Mouse (Mus musculus) embryonic facial prominence, embryonic 14.5 days (tissue): ENCODE data around the gene Hcrt. TPM values are rescaled to one million over a fixed set of nuclear protein-coding genes. Genes with fewer than 3 reads are reported as not detected.
A peak's percentile ranks its signal among the peaks of the same experiment; 100 is the strongest.

Experiments used
- ATAC-seq: fragments of 200-750 bp; cut with Nextera tagmentation; 2 replicates; pipeline ENCODE4 v1.8.0; 2017; ENCODE audit warnings: low read depth, moderate number of reproducible peaks, moderate TSS enrichment
- DNase-seq: peaks from one replicate; pipeline ENCODE4 v3.0.0-alpha.2; 2015; ENCODE audit warnings: low spot score
- H3K27ac ChIP-seq: fragments of 300-500 bp; sonication (generic); replicated peaks from 2 replicates; pipeline ENCODE4 v1.5.1; 2014; ENCODE audit warnings: low read depth, mild to moderate bottlenecking, low read length, moderate library complexity
- H3K27me3 ChIP-seq: fragments of 300-500 bp; sonication (generic); replicated peaks from 2 replicates; pipeline ENCODE4 v1.6.1; 2014; ENCODE audit warnings: low read length; ENCODE audit not compliant: control insufficient read depth, insufficient read depth
- H3K36me3 ChIP-seq: fragments of 300-500 bp; sonication (generic); 2 replicates; pipeline ENCODE4 v1.6.1; 2014; ENCODE audit warnings: low read length, mixed read lengths; ENCODE audit not compliant: control insufficient read depth, insufficient read depth
- H3K4me1 ChIP-seq: fragments of 300-500 bp; sonication (generic); 2 replicates; pipeline ENCODE4 v1.6.1; 2014; ENCODE audit warnings: antibody characterized with exemption, low read length; ENCODE audit not compliant: control insufficient read depth, insufficient read depth
- H3K4me2 ChIP-seq: fragments of 300-500 bp; sonication (generic); 2 replicates; pipeline ENCODE4 v1.6.1; 2014; ENCODE audit warnings: low read depth, mild to moderate bottlenecking, low read length, moderate library complexity, mixed read lengths
- H3K4me3 ChIP-seq: fragments of 300-500 bp; sonication (generic); 2 replicates; pipeline ENCODE4 v1.5.1; 2014; ENCODE audit warnings: low read depth, mild to moderate bottlenecking, low read length
- H3K9ac ChIP-seq: fragments of 300-500 bp; sonication (generic); 2 replicates; pipeline ENCODE4 v1.6.1; 2014; ENCODE audit warnings: low read depth, mild to moderate bottlenecking, low read length, moderate library complexity, mixed read lengths
- H3K9me3 ChIP-seq: fragments of 300-500 bp; sonication (generic); 2 replicates; pipeline ENCODE4 v1.6.1; 2016; ENCODE audit warnings: low read length; ENCODE audit not compliant: control insufficient read depth
- WGBS: fragments of 180-500 bp; shearing (Covaris S2); extraction: QIAGEN DNeasy Blood & Tissue Kit; methylation state at CpG from one replicate; pipeline ENCODE4 v1.1.7; 2014; 5-methylcytosine and 5-hydroxymethylcytosine counted together
- polyA plus RNA-seq: library from polyadenylated mRNA; unstranded; fragments of >200 nt; fragmentation: Nextera tagmentation; extraction: Ambion mirVana; gene quantifications from 2 replicates; pipeline ENCODE4 v1.2.1, GENCODE M21; 2014

Gene Hcrt
- polyA plus RNA-seq, 1 experiment from 2014 or later, result not detected

DNA sequence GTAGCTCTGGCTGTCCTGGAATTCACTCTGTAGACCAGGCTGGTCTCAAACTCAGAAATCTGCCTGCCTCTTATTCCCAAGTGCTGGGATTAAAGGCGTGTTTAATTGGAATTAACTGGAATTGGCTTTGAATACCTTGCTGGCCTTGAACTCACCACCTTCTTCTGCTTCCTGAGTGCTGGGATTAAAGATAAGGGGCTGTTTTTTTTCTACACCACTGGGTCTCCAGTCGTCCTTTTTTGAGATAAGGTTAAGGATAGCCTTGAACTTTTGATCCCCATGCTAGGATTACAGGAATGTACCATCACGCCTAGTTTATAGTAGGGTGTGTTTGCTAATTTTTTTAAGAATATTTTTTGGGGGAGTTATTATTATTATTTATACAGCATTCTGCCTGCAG, 15.3 kb upstream of the Hcrt start:
- Histone ChIP-seq H3K27ac (no peak overlapping the region), H3K36me3 (peaks cover 26% of the 10 kb centered on the region), H3K4me2 (no peak overlapping the region), H3K9ac (no peak overlapping the region), H3K4me3 (no peak overlapping the region), H3K27me3 (no peaks in the 10 kb centered on the region), H3K9me3 (no peaks in the 10 kb centered on the region), H3K4me1 (no peaks in the 10 kb centered on the region)
- no peak for DNase-seq
- ATAC-seq, result no peak
- 76% methylated on average over 3 of the region's 3 CpGs for WGBS

DNA sequence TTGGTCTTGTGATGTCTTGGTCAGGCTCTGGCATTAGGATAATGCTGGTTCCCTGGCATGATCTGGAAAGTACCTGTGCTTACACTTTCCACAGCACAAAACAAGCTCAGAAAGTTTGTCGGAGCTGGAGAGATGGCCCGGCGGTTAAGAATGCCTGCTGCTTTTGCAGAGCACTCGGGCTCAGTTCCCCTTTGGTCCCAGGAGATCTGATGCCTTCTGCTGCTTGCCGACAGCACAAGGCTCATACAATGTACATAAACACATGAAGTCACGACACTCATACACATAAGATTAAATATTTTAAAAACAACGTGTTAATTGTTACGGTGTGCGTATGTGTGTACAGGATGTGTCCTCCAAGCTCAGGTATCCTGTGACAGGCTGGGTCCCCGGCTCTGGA, 13.2 kb upstream of the Hcrt start:
- Histone ChIP-seq H3K4me3 (no peak overlapping the region), H3K4me2 (no peak overlapping the region), H3K36me3 (peaks cover 6% of the 10 kb centered on the region; the same call in 1 of the 2 replicates), H3K9me3 (no peaks in the 10 kb centered on the region), H3K27ac (no peak overlapping the region), H3K9ac (no peak overlapping the region), H3K27me3 (no peaks in the 10 kb centered on the region), H3K4me1 (no peaks in the 10 kb centered on the region)
- ATAC-seq (no peak), DNase-seq (no peak)
- WGBS, result 70% methylated on average over 10 of the region's 10 CpGs

DNA sequence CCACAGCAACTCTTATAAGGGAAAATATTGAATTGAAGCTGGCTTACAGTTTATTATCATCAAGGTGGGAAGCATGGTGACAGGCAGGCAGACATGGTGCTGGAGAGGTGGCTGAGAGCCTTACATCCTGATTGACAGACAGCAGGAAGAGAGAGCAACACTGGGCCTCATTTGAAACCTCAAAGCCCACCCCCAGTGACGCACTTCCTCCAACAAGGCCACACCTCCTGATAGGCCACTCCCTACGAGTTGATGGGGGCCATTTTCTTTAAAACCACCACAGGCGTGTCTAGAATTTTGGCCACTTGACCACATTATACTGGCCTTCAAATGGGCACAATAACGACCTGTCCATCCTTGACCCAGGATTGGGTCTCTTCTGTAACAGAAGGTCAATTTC, 11.5 kb upstream of the Hcrt start:
- Histone ChIP-seq H3K27me3 (no peaks in the 10 kb centered on the region), H3K9me3 (no peaks in the 10 kb centered on the region), H3K27ac (no peak overlapping the region), H3K4me2 (no peak overlapping the region), H3K9ac (no peak overlapping the region), H3K4me3 (no peak overlapping the region), H3K4me1 (0 out of 2 replicates have a peak, but pooled peaks cover 5% of the 10 kb centered on the region), H3K36me3 (0 out of 2 replicates have a peak, but pooled peaks cover 3% of the 10 kb centered on the region)
- ATAC-seq (no peak), DNase-seq (no peak)
- WGBS, result 75% methylated on average over 4 of the region's 4 CpGs

DNA sequence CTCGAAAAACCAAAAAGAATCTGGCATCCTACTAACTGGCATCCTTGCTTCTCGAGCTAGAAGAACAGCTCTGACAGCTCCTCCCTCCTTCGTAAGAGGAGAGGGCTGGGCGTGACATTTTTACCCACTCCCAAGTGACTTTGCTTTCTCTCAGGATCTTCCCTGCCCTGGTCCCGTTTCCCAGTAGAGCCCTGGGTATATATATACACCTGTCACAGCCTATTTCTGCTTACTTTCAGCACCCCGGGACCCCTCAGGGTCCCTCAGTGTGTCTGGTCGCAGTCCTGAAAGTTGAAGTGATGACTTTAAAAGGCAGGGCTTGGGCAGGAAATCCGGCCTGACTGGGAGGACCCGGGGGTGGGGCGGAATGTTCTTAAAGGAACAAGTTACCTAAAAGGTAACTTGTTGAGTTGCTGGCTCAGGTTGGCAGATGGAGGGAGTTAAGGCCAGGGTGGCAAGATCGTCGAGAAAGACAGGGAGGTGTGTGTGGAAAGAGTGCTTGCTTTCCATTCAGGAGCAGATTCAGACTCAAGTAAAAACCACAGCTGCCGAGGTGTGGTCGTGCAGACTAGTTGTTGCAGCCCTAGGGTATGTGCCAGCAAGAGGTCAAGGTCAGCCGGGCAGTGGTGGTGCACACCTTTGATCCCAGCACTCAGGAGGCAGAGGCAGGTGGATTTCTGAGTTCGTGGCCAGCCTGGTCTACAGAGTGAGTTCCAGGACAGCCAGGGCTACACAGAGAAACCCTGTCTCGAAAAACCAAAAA, 8.1 kb upstream of the Hcrt start, which contains the start of gene Ghdc:
TSS of gene Ghdc (minus strand) at position 312 of the 763 bp plus-strand sequence.
- 0 out of 2 replicates have a peak, but pooled peaks cover 5% of the 10 kb centered on the region for H3K4me1 ChIP-seq
- H3K9ac ChIP-seq, result peak within 1 kb of the TSS; percentile 65
- no peaks in the 10 kb centered on the region for H3K36me3 ChIP-seq
- H3K27ac ChIP-seq, result peak within 1 kb of the TSS; percentile 61
- H3K27me3 ChIP-seq, result no peaks in the 10 kb centered on the region
- WGBS, result 17% methylated on average over 17 of the region's 17 CpGs
- H3K4me2 ChIP-seq, result peak within 1 kb of the TSS; percentile 58
- peak; percentile 65; the same call in 1 of the 2 replicates for ATAC-seq
- H3K9me3 ChIP-seq, result no peaks in the 10 kb centered on the region
- H3K4me3 ChIP-seq, result peak within 1 kb of the TSS; percentile 64
- DNase-seq, result peak; percentile 88

DNA sequence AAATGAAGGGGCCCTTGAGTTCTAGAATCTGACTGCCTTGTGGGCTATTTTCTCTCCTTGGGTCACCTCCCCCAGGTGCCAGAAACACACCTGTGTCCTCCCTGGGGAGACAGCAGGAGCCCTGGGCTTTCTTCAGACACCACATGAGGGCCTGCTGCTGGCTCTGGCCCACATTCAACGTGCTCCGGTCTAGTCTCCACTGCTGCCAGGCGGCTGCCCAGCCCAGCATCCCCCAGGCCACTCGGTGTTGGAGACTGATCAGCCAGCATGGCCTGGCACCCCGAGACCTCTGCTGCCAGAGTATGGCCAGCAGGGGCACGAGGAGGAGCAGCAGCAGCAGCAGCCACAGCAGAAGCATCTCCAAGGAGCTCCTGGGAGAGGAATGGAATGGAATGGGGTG, 7.2 kb upstream of the Hcrt start:
- Histone ChIP-seq H3K4me1 (0 out of 2 replicates have a peak, but pooled peaks cover 5% of the 10 kb centered on the region), H3K4me2 (peak overlapping the region; percentile 58), H3K27ac (no peak overlapping the region), H3K27me3 (no peaks in the 10 kb centered on the region), H3K4me3 (peak overlapping the region; percentile 64), H3K9ac (peak overlapping the region; percentile 65), H3K36me3 (no peaks in the 10 kb centered on the region), H3K9me3 (no peaks in the 10 kb centered on the region)
- DNase-seq (no peak), ATAC-seq (no peak)
- WGBS, result 53% methylated on average over 6 of the region's 6 CpGs

DNA sequence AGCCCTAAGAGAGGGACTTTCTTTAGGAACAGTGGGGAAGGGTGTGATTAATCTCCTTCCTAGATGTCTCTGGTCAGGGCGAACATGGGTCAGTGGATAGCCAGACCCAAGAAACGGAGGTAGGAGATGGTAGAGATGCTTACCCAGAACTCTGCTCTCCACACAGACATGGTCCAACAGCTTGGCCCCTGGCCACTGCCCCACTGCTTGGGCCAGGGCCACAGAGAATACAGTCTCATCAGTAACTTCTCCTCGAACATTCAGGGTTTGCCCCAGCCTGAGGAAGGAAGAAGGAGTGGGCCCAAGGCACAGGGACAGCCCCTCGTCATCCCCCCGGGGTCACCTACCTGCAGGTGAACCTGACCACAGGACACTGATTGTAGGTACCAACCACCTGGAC, 5.1 kb upstream of the Hcrt start:
- ATAC-seq, result no peak
- H3K9ac ChIP-seq, result no peak overlapping the region
- 77% methylated on average over 5 of the region's 5 CpGs for WGBS
- H3K27me3 ChIP-seq, result 0 out of 2 replicates have a peak, but pooled peaks cover under 1% of the 10 kb centered on the region
- H3K4me3 ChIP-seq, result no peak overlapping the region
- 0 out of 2 replicates have a peak, but pooled peaks cover 5% of the 10 kb centered on the region for H3K4me1 ChIP-seq
- H3K36me3 ChIP-seq, result no peaks in the 10 kb centered on the region
- no peak overlapping the region for H3K27ac ChIP-seq
- no peak for DNase-seq
- H3K9me3 ChIP-seq, result no peaks in the 10 kb centered on the region
- H3K4me2 ChIP-seq, result no peak overlapping the region

DNA sequence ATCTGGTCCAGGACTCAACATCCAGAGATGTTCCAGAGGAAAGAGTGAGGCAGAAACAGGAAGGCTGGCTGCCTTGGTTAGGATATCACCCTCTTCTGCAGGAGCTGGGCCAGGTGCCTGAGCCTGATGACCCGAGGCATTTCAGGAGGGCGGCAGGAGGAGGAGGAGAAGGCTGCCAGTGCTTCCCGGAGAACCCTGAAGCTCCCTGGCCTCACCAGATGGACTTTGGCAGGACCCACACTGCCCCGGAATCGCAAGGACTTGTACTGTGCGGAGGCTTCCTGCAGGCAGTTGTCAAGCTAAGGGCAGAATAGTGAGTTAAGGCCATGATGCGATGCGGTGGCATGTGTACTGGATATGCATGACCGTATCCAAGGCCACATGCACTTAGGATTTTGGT, 4.0 kb upstream of the Hcrt start:
- H3K9me3 ChIP-seq, result no peaks in the 10 kb centered on the region
- H3K36me3 ChIP-seq, result no peaks in the 10 kb centered on the region
- H3K9ac ChIP-seq, result no peak overlapping the region
- peaks cover 12% of the 10 kb centered on the region; the same call in 1 of the 2 replicates for H3K27me3 ChIP-seq
- WGBS, result 74% methylated on average over 7 of the region's 9 CpGs
- ATAC-seq, result no peak
- DNase-seq, result no peak
- H3K4me2 ChIP-seq, result no peak overlapping the region
- 0 out of 2 replicates have a peak, but pooled peaks cover 5% of the 10 kb centered on the region for H3K4me1 ChIP-seq
- no peak overlapping the region for H3K4me3 ChIP-seq
- H3K27ac ChIP-seq, result no peak overlapping the region

DNA sequence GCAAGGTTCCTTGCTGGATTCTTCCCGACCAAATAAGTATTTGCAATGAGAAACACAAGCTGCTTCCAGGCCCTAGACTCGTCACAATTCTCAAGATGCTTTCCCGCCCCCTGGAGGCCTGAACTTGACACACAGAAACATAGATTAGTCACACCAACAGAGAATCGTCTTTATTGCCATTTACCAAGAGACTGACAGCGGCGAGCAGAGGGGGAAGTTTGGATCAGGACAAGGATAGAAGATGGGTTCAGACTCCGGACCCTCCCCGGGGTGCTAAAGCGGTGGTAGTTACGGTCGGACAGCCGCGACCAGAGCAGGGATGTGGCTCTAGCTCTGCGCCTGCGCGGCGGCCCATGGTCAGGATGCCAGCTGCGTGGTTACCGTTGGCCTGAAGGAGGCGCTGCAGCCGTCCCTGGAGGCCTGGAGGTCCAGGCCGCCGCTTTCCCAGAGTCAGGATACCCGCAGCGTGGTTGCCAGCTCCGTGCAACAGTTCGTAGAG, 1.1 kb downstream of the Hcrt start:
- peak overlapping the region; percentile 32 for H3K4me3 ChIP-seq
- WGBS, result under 1% methylated on average over 25 of the region's 27 CpGs
- peaks cover 43% of the 10 kb centered on the region for H3K27me3 ChIP-seq
- no peaks in the 10 kb centered on the region for H3K9me3 ChIP-seq
- H3K9ac ChIP-seq, result peak overlapping the region; percentile 41
- H3K4me2 ChIP-seq, result peak overlapping the region; percentile 59
- H3K36me3 ChIP-seq, result no peaks in the 10 kb centered on the region
- no peak overlapping the region for H3K27ac ChIP-seq
- 0 out of 2 replicates have a peak, but pooled peaks cover 6% of the 10 kb centered on the region for H3K4me1 ChIP-seq
- ATAC-seq (peak; percentile 50; the same call in 1 of the 2 replicates), DNase-seq (peak; percentile 70)
